Mouse (Mus musculus): Measurements from ENCODE around the gene Pced1b.

GRCm38 (mm10) chr15:97378061-97378460 is 131.2 kb downstream of the Pced1b start:
- TF ChIP-seq POLR2A (IDR thresholded peaks at IDR 0.05; ENCODE audit: borderline replicate concordance, extremely low read depth, low read depth, low read length), result no peak
- no peak for TF ChIP-seq CTCF (IDR thresholded peaks at IDR 0.05; ENCODE audit: insufficient read depth, low read length)
